Mouse (Mus musculus) spleen, postnatal 0 days (tissue): ENCODE results near the gene Ifitm7. TPM values are rescaled to one million over a fixed set of nuclear protein-coding genes. Genes with fewer than 3 reads are reported as not detected.

Experiments
- polyA plus RNA-seq: library from polyadenylated mRNA; unstranded; fragments of >200 nt; fragmentation: Nextera tagmentation; extraction: Ambion mirVana; gene quantifications from 2 replicates; pipeline ENCODE4 v1.2.1, GENCODE M21; 2015

Ifitm7 gene
- 0.41 and 0.72 TPM in 2 replicates for polyA plus RNA-seq

DNA sequence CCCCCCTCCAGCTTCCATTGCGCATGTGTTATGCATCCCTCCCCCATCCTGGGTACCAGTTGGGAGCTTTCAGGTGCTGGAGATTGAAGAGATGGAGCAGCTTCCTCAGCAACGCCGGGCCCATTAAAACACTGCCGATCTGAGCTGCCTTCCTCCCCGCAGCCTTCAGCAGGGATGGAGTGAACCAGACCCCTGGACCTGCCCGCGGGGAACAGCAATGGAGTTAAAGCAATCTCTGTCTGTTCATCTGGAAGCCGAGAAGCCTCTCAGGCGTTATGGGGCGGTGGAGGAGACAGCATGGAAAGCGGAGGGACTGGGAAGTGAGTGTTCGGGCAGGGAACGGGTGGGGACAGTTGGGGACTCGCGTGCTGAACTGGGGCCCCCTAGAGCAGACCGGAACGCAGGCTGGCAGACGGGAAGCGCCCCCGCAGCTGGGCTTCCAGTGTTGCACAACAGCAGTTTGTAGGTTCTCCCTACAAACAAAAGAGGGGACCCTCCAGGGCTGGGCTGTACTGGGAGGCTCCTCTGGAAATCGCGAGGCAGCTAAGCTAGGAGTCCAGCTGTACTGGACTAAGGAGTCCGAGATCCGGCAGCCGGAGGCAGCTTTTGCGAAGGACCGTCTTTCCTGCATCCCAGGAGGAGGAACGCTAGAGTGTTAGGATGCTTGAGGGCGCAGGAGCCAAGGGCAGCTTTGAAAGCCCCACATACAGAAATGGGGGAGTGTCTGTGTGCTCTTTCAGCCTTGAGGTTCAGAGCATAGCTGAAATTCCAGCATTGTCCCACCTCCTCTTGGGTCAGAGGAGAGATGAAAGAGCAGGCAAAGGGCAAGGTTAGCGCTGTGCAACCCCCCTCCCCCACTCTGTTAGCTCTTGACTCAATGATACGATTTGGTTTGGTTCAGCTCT lies at the start of gene Ifitm7, which contains the start of gene 2900011O08Rik:
Gene Ifitm7, minus strand, starts transcription at position 315 of the 905 bp plus-strand sequence.
Gene 2900011O08Rik, plus strand, starts transcription at position 31 of the 905 bp plus-strand sequence.

Other genes starting within 250 kb of the Ifitm7 start
- gene Rrn3, start 206.2 kb downstream of the Ifitm7 start, polyA plus RNA-seq: 28.2 and 28.3 TPM in 2 replicates
- gene Ntan1, start 168.0 kb downstream of the Ifitm7 start, polyA plus RNA-seq: 65.9 and 71.8 TPM in 2 replicates
- 21.2 and 24.6 TPM in 2 replicates for gene Pdxdc1, start 83.8 kb downstream of the Ifitm7 start, polyA plus RNA-seq
- 1.0 and 1.5 TPM in 2 replicates for gene Mpv17l, start 83.7 kb downstream of the Ifitm7 start, polyA plus RNA-seq
- gene 2900011O08Rik, start 284 bp downstream of the Ifitm7 start, polyA plus RNA-seq: 0.11 and 0.29 TPM in 2 replicates
- 56.9 and 57.9 TPM in 2 replicates for gene Nde1, start 176.4 kb upstream of the Ifitm7 start, polyA plus RNA-seq
- 9.6 and 11.6 TPM in 2 replicates for gene Marf1, start 176.5 kb upstream of the Ifitm7 start, polyA plus RNA-seq